Mouse (Mus musculus): Measurements from ENCODE around the gene B3gnt9. TPM values are rescaled to one million over a fixed set of nuclear protein-coding genes. Genes with fewer than 3 reads are reported as not detected.

Gene B3gnt9
- total and polyA plus RNA-seq, 2 experiments from 2014 or later: 6.0 to 7.3 TPM

GRCm38 (mm10) chr8:105288958-105289732 is 34.2 kb upstream of the B3gnt9 start:
- Histone ChIP-seq H3K27ac (ENCODE audit: low read depth) (peak overlapping the region; percentile 69), H3K4me1 (ENCODE audit: control insufficient read depth, insufficient read depth) (peaks cover 12% of the 10 kb centered on the region), H3K4me3 (ENCODE audit: low read depth, low read length) (peak overlapping the region; percentile 57), H3K36me3 (replicated peaks; ENCODE audit: control insufficient read depth, insufficient read depth, low read length) (no peaks in the 10 kb centered on the region), H3K9me3 (replicated peaks; ENCODE audit: control insufficient read depth, low read length) (no peaks in the 10 kb centered on the region), H3K9ac (replicated peaks; ENCODE audit: low read depth, low read length) (no peak overlapping the region; the same call in 1 of the 2 replicates), H3K4me2 (ENCODE audit: low read depth, low read length) (peak overlapping the region; percentile 81), H3K27me3 (ENCODE audit: control insufficient read depth, insufficient read depth, low read length) (0 out of 2 replicates have a peak, but pooled peaks cover 4% of the 10 kb centered on the region)
- TF ChIP-seq EP300 (IDR thresholded peaks at IDR 0.05; ENCODE audit: low read depth) (no peak), CTCF (IDR thresholded peaks at IDR 0.05; ENCODE audit: low read depth) (peak; percentile 33)
- DNase-seq (ENCODE audit: low spot score) (peak; percentile 97), ATAC-seq (ENCODE audit: insufficient read depth, low read depth) (peak; percentile 93)
- WGBS: 1% methylated on average over 53 of the region's 53 CpGs

GRCm38 (mm10) chr8:105288231-105288630 is 33.3 kb upstream of the B3gnt9 start:
- Histone ChIP-seq H3K9me3 (replicated peaks; ENCODE audit: control insufficient read depth, low read length) (no peaks in the 10 kb centered on the region), H3K9ac (replicated peaks; ENCODE audit: low read depth, low read length) (no peak overlapping the region), H3K4me2 (ENCODE audit: low read depth, low read length) (no peak overlapping the region), H3K27me3 (ENCODE audit: control insufficient read depth, insufficient read depth, low read length) (0 out of 2 replicates have a peak, but pooled peaks cover 4% of the 10 kb centered on the region), H3K4me3 (ENCODE audit: low read depth, low read length) (no peak overlapping the region), H3K4me1 (ENCODE audit: control insufficient read depth, insufficient read depth) (peaks cover 12% of the 10 kb centered on the region), H3K27ac (ENCODE audit: low read depth) (no peak overlapping the region), H3K36me3 (replicated peaks; ENCODE audit: control insufficient read depth, insufficient read depth, low read length) (no peaks in the 10 kb centered on the region)
- WGBS: 84% methylated on average over 5 of the region's 5 CpGs
- ATAC-seq (ENCODE audit: insufficient read depth, low read depth) (no peak), DNase-seq (ENCODE audit: low spot score) (no peak)
- TF ChIP-seq EP300 (IDR thresholded peaks at IDR 0.05; ENCODE audit: low read depth) (no peak), CTCF (IDR thresholded peaks at IDR 0.05; ENCODE audit: low read depth) (peak; percentile 1)

GRCm38 (mm10) chr8:105286907-105287306 is 32.0 kb upstream of the B3gnt9 start:
- Histone ChIP-seq H3K4me3 (ENCODE audit: low read depth, low read length) (no peak overlapping the region), H3K36me3 (replicated peaks; ENCODE audit: control insufficient read depth, insufficient read depth, low read length) (no peaks in the 10 kb centered on the region), H3K9ac (replicated peaks; ENCODE audit: low read depth, low read length) (no peak overlapping the region), H3K9me3 (replicated peaks; ENCODE audit: control insufficient read depth, low read length) (no peaks in the 10 kb centered on the region), H3K27me3 (ENCODE audit: control insufficient read depth, insufficient read depth, low read length) (0 out of 2 replicates have a peak, but pooled peaks cover 4% of the 10 kb centered on the region), H3K4me1 (ENCODE audit: control insufficient read depth, insufficient read depth) (peaks cover 12% of the 10 kb centered on the region), H3K27ac (ENCODE audit: low read depth) (no peak overlapping the region), H3K4me2 (ENCODE audit: low read depth, low read length) (no peak overlapping the region)
- 87% methylated on average over 4 of the region's 4 CpGs for WGBS
- no peak for DNase-seq (ENCODE audit: low spot score)
- no peak for TF ChIP-seq CTCF (IDR thresholded peaks at IDR 0.05; ENCODE audit: low read depth)
- TF ChIP-seq EP300 (IDR thresholded peaks at IDR 0.05; ENCODE audit: low read depth): no peak
- no peak for ATAC-seq (ENCODE audit: insufficient read depth, low read depth)

- ATAC-seq (ENCODE audit: insufficient read depth, low read depth) (no peak), DNase-seq (ENCODE audit: low spot score) (no peak)
- Histone ChIP-seq H3K36me3 (replicated peaks; ENCODE audit: control insufficient read depth, insufficient read depth, low read length) (no peaks in the 10 kb centered on the region), H3K9me3 (replicated peaks; ENCODE audit: control insufficient read depth, low read length) (no peaks in the 10 kb centered on the region), H3K27me3 (ENCODE audit: control insufficient read depth, insufficient read depth, low read length) (0 out of 2 replicates have a peak, but pooled peaks cover 2% of the 10 kb centered on the region), H3K27ac (ENCODE audit: low read depth) (no peak overlapping the region), H3K9ac (replicated peaks; ENCODE audit: low read depth, low read length) (no peak overlapping the region), H3K4me1 (ENCODE audit: control insufficient read depth, insufficient read depth) (peaks cover 11% of the 10 kb centered on the region), H3K4me2 (ENCODE audit: low read depth, low read length) (no peak overlapping the region), H3K4me3 (ENCODE audit: low read depth, low read length) (no peak overlapping the region)
- 46% methylated on average over 12 of the region's 12 CpGs for whole genome bisulfite sequencing
- no peak for TF ChIP-seq EP300 (IDR thresholded peaks at IDR 0.05; ENCODE audit: low read depth)
- TF ChIP-seq CTCF (IDR thresholded peaks at IDR 0.05; ENCODE audit: low read depth): no peak
Observed at GRCm38 (mm10) chr8:105285514-105285913, 30.6 kb upstream of the B3gnt9 start.

GRCm38 (mm10) chr8:105283074-105283473 is 28.1 kb upstream of the B3gnt9 start:
- TF ChIP-seq CTCF (IDR thresholded peaks at IDR 0.05; ENCODE audit: low read depth) (peak; percentile 76), EP300 (IDR thresholded peaks at IDR 0.05; ENCODE audit: low read depth) (no peak)
- DNase-seq (ENCODE audit: low spot score) (no peak), ATAC-seq (ENCODE audit: insufficient read depth, low read depth) (peak; percentile 59; the same call in 1 of the 2 replicates)
- Histone ChIP-seq H3K4me2 (ENCODE audit: low read depth, low read length) (0 out of 2 replicates have a peak overlapping the region, but pooled peaks have one; percentile 17), H3K27me3 (ENCODE audit: control insufficient read depth, insufficient read depth, low read length) (peaks cover 16% of the 10 kb centered on the region; the same call in 1 of the 2 replicates), H3K9me3 (replicated peaks; ENCODE audit: control insufficient read depth, low read length) (no peaks in the 10 kb centered on the region), H3K9ac (replicated peaks; ENCODE audit: low read depth, low read length) (no peak overlapping the region), H3K4me1 (ENCODE audit: control insufficient read depth, insufficient read depth) (peaks cover 6% of the 10 kb centered on the region), H3K4me3 (ENCODE audit: low read depth, low read length) (no peak overlapping the region), H3K36me3 (replicated peaks; ENCODE audit: control insufficient read depth, insufficient read depth, low read length) (no peaks in the 10 kb centered on the region), H3K27ac (ENCODE audit: low read depth) (no peak overlapping the region)
- WGBS: 25% methylated on average over 23 of the region's 23 CpGs
